Mouse (Mus musculus) myocyte (in vitro differentiated cells): ENCODE measurements around the gene Efhd2. TPM values are rescaled to one million over a fixed set of nuclear protein-coding genes. Genes with fewer than 3 reads are reported as not detected.

Experiments used
- H3K27me3 ChIP-seq: one replicate; pipeline ENCODE4 v1.6.1; 2011; ENCODE audit not compliant: control insufficient read depth, insufficient read depth, insufficient read length
- H3K36me3 ChIP-seq: one replicate; pipeline ENCODE4 v1.6.1; 2011; ENCODE audit not compliant: control insufficient read depth, insufficient read depth
- H3K4me2 ChIP-seq: one replicate; pipeline ENCODE4 v1.6.1; 2011; ENCODE audit warnings: low read depth, control low read depth
- H3K4me3 ChIP-seq: one replicate; pipeline ENCODE4 v1.5.1; 2011; ENCODE audit warnings: mild to moderate bottlenecking, control low read depth, moderate library complexity
- H3K79me2 ChIP-seq: one replicate; pipeline ENCODE4 v1.6.1; 2011; ENCODE audit not compliant: control insufficient read depth, insufficient read depth
- H3ac ChIP-seq: one replicate; pipeline ENCODE4 v1.6.1; 2011; ENCODE audit not compliant: control insufficient read depth, insufficient read length
- CEBPB ChIP-seq: IDR thresholded peaks from 2 replicates; pipeline ENCODE4 v1.6.1; 2011; ENCODE audit warnings: mild to moderate bottlenecking, moderate library complexity; ENCODE audit not compliant: poor library complexity, insufficient read depth, severe bottlenecking
- E2F4 ChIP-seq: IDR thresholded peaks from one replicate; pipeline ENCODE4 v1.6.1; 2011; ENCODE audit warnings: mild to moderate bottlenecking, control low read depth, moderate library complexity; ENCODE audit not compliant: insufficient read depth
- MAX ChIP-seq: IDR thresholded peaks from one replicate; pipeline ENCODE4 v1.6.1; 2011; ENCODE audit warnings: low read depth, mild to moderate bottlenecking, control low read depth
- MYOD1 ChIP-seq, 3 experiments: IDR thresholded peaks; one replicate each; pipeline ENCODE4 v1.6.1; 2011; ENCODE audit warnings: control low read depth in 2 of 3, low read depth in 2 of 3, mild to moderate bottlenecking in 2 of 3, moderate library complexity in 1 of 3; ENCODE audit not compliant: insufficient read length in 2 of 3, control insufficient read depth in 1 of 3
- MYOG ChIP-seq, 3 experiments: IDR thresholded peaks; one replicate each; pipeline ENCODE4 v1.6.1; 2011; ENCODE audit warnings: control low read depth in 2 of 3, low read depth in 2 of 3, mild to moderate bottlenecking in 2 of 3; ENCODE audit not compliant: insufficient read length in 2 of 3, control insufficient read depth in 1 of 3, insufficient read depth in 1 of 3
- POLR2A ChIP-seq: IDR thresholded peaks from one replicate; pipeline ENCODE4 v1.6.1; 2011; ENCODE audit warnings: low read depth, mild to moderate bottlenecking, control low read depth, moderate library complexity; ENCODE audit not compliant: insufficient read length
- POLR2AphosphoS2 ChIP-seq: IDR thresholded peaks from one replicate; pipeline ENCODE4 v1.6.1; 2011; ENCODE audit warnings: low read depth, control low read depth; ENCODE audit not compliant: insufficient read length
- REST ChIP-seq: IDR thresholded peaks from one replicate; pipeline ENCODE4 v1.6.1; 2011; ENCODE audit warnings: mild to moderate bottlenecking, control low read depth, moderate library complexity; ENCODE audit not compliant: insufficient read depth, insufficient read length
- SRF ChIP-seq: IDR thresholded peaks from one replicate; pipeline ENCODE4 v1.6.1; 2011; ENCODE audit warnings: low read depth; ENCODE audit not compliant: control insufficient read depth, insufficient read length
- TCF12 ChIP-seq: IDR thresholded peaks from one replicate; pipeline ENCODE4 v1.6.1; 2011; ENCODE audit warnings: mild to moderate bottlenecking, control low read depth; ENCODE audit not compliant: poor library complexity, insufficient read depth, severe bottlenecking
- TCF3 ChIP-seq: IDR thresholded peaks from one replicate; pipeline ENCODE4 v1.6.1; 2011; ENCODE audit warnings: low read depth, control low read depth; ENCODE audit not compliant: insufficient read length
- USF1 ChIP-seq: IDR thresholded peaks from one replicate; pipeline ENCODE4 v1.6.1; 2011; ENCODE audit warnings: low read depth, mild to moderate bottlenecking, control low read depth, moderate library complexity
- polyA plus RNA-seq: library from polyadenylated mRNA; unstranded; fragments of >200 nt; fragmentation: generic; extraction: Trizol; gene quantifications from one replicate; pipeline ENCODE4 v1.2.1, GENCODE M21; 2012; ENCODE audit warnings: missing spikeins

Efhd2 gene
- polyA plus RNA-seq, 1 experiment = 38.8 TPM

DNA sequence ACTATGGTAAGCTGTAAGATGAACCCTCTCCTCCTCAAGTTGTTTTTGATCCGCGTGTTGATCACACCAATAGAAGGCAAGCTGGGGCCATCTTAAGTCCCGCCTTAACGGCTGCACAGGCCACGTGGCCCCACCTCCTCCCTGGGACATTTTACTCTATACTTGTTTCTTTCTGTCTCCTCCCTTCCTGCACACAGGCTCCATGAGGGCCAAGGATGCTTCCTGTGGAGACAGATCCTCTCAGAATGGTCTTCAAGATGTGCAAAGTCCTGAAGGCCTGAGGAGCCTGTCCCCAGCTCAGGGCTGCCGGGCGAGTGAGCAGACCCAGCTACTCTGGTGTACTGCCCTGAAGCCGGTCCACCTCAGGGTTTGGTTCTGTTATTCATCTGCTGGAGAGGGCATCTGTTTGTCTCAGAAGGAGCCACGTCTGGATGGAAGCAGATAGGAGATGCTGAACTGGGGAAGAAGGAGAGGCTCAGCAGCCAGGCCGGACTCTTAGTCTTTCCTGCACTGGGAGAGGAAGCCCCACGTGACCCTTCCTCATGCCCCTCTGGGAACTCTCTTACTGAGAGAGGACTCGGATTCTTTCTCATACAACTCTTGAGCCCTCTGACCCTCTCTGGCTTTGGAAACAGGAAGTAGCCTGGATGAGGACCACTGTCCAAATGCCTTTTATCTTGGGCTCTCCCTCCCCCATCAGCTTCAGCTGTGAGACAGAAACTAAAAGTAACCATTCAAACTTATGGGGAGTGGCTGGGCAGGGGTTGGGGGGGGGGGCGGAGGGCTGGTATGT lies 38.7 kb upstream of the Efhd2 start:
- no peak overlapping the region for H3ac ChIP-seq
- H3K4me2 ChIP-seq = no peak overlapping the region
- H3K36me3 ChIP-seq = no peaks in the 10 kb centered on the region
- TF ChIP-seq REST (no peak), MAX (no peak), POLR2AphosphoS2 (no peak)
- H3K27me3 ChIP-seq = peaks cover 24% of the 10 kb centered on the region
- H3K4me3 ChIP-seq = no peak overlapping the region
- no peaks in the 10 kb centered on the region for H3K79me2 ChIP-seq

DNA sequence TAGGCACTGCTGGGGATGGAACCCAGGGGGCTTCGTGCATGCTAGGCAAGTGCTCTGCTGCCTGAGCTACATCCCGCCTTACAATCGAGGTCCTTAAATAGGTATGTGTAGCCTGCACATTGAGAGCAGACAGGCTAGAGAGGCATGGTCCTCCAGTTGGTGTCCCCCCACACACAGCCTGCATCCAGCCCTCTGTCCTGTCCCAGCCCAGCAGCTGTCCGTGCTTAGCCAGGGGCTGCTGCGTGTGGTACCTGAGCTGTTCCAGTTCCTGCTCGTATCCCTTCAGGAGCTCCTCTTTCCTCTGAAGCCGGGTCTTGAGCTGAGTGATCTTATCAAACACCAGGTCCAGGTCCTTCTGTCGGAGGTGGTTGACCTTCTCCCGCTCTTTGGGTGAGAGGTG lies 30.0 kb upstream of the Efhd2 start:
- no peaks in the 10 kb centered on the region for H3K79me2 ChIP-seq
- no peak overlapping the region for H3ac ChIP-seq
- no peak overlapping the region for H3K4me2 ChIP-seq
- H3K27me3 ChIP-seq = peaks cover 30% of the 10 kb centered on the region
- peak in 1 of 3 experiments; percentile 55 for TF ChIP-seq MYOG (IDR thresholded peaks at IDR 0.05; ENCODE audit: control insufficient read depth in 1 of 3, insufficient read depth in 1 of 3, insufficient read length in 2 of 3, low read depth in 2 of 3)
- no peak for TF ChIP-seq REST
- TF ChIP-seq E2F4 = no peak
- no peak for TF ChIP-seq CEBPB
- TF ChIP-seq TCF3 = no peak
- no peak for TF ChIP-seq POLR2A
- TF ChIP-seq MAX = no peak
- no peak for TF ChIP-seq SRF
- no peak for TF ChIP-seq TCF12
- TF ChIP-seq MYOD1 (IDR thresholded peaks at IDR 0.05; ENCODE audit: control insufficient read depth in 1 of 3, insufficient read length in 2 of 3, low read depth in 2 of 3) = peak in 2 of 3 experiments; percentile 19 to 51
- H3K4me3 ChIP-seq = no peak overlapping the region
- no peaks in the 10 kb centered on the region for H3K36me3 ChIP-seq

DNA sequence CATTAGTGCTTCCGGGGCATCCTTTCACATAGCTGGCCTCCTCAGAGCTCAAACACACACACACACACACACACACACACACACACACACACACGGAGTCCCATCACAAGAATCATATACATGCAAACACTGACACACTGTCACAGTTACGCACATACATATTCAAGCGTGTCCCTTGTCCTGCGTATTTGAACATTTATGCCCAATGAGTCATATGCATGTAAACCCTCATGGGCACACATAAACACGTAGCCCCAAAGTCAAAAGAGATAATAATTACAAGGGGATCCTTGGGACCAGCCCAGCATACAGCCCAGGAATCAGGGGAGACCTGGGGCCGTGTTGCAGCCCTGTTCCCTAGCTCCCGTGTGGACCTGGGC lies 27.7 kb upstream of the Efhd2 start:
- H3K27me3 ChIP-seq = peaks cover 14% of the 10 kb centered on the region
- H3ac ChIP-seq = no peak overlapping the region
- TF ChIP-seq MYOD1 (IDR thresholded peaks at IDR 0.05; ENCODE audit: control insufficient read depth in 1 of 3, insufficient read length in 2 of 3, low read depth in 2 of 3) = no peak
- no peak for TF ChIP-seq TCF12
- H3K4me2 ChIP-seq = no peak overlapping the region
- no peak overlapping the region for H3K4me3 ChIP-seq
- H3K36me3 ChIP-seq = no peaks in the 10 kb centered on the region
- H3K79me2 ChIP-seq = no peaks in the 10 kb centered on the region

DNA sequence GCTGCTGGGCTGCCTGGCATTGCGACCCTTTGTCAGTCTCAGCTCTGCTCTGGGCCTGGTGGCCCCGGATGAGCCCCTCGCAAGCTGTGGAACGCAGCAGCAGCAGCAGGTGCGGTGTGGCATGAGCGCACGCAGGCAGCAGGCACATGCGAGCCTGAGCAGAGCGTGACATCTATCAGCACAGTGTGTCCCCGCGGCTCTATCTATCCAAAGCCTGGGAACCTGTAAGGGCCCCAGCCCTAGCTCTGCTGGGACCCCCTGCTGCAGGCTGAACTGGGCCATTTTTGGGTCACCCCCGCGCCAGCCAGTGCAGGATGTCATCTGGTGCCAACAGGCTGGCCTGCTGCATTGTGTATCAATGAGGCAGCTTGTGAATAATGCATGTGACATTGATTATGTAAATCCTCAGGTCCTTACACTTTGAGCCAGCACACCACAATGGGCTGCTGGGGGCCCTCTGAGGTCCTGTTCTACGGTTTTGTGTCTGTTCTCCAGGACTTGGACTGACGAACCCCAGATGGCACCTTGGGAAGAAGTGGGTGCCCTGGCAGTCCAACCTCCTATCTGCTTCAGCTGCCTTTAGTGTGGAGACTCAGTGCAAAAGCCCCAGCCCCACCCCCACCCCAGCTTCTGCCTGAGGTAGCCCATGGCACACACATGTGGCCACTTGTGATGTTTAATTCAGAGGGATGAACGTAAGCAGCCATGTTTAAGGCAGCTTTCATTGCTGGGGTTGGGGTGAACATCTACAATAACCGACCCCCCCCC lies 27.2 kb upstream of the Efhd2 start:
- Histone ChIP-seq H3K36me3 (no peaks in the 10 kb centered on the region), H3ac (no peak overlapping the region), H3K27me3 (peaks cover 14% of the 10 kb centered on the region), H3K79me2 (no peaks in the 10 kb centered on the region), H3K4me2 (no peak overlapping the region), H3K4me3 (no peak overlapping the region)
- TF ChIP-seq MYOD1 (IDR thresholded peaks at IDR 0.05; ENCODE audit: control insufficient read depth in 1 of 3, insufficient read length in 2 of 3, low read depth in 2 of 3) (no peak), MYOG (IDR thresholded peaks at IDR 0.05; ENCODE audit: control insufficient read depth in 1 of 3, insufficient read depth in 1 of 3, insufficient read length in 2 of 3, low read depth in 2 of 3) (no peak), TCF12 (no peak), E2F4 (no peak), MAX (no peak), CEBPB (no peak), SRF (no peak), TCF3 (no peak), POLR2A (no peak), REST (no peak), POLR2AphosphoS2 (no peak), USF1 (no peak)

DNA sequence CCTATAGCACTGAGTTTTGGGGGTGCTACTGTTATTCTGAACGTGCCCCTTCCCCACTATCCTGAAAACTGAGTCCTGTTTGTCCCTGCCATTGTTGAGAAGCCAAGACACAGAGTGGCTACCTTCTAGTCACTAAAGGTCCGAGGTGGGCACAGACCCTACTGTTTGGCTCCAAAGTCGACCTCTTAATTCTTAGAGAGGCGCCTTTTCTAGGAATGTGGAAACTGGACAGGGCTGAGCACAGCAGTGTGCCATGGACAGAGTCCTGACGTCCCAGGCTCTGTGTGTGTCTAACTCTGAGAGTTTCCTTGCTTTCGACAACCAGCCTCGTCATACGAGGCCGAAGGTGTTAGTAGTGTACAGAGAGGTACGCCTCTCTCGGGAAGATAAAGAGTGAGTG lies 25.7 kb upstream of the Efhd2 start:
- Histone ChIP-seq H3K36me3 (no peaks in the 10 kb centered on the region), H3K4me2 (no peak overlapping the region), H3K4me3 (no peak overlapping the region), H3ac (no peak overlapping the region), H3K27me3 (peaks cover 14% of the 10 kb centered on the region), H3K79me2 (no peaks in the 10 kb centered on the region)
- TF ChIP-seq POLR2A (no peak), TCF3 (no peak), E2F4 (no peak), POLR2AphosphoS2 (no peak), CEBPB (no peak), SRF (no peak), USF1 (no peak), REST (no peak), MAX (no peak), TCF12 (no peak), MYOD1 (IDR thresholded peaks at IDR 0.05; ENCODE audit: control insufficient read depth in 1 of 3, insufficient read length in 2 of 3, low read depth in 2 of 3) (no peak), MYOG (IDR thresholded peaks at IDR 0.05; ENCODE audit: control insufficient read depth in 1 of 3, insufficient read depth in 1 of 3, insufficient read length in 2 of 3, low read depth in 2 of 3) (no peak)
